Mouse (Mus musculus) midbrain, embryonic 16.5 days (tissue): ENCODE data around the gene Cacna2d3. TPM values are rescaled to one million over a fixed set of nuclear protein-coding genes. Genes with fewer than 3 reads are reported as not detected.

Source experiments
- ATAC-seq: fragments of 200-750 bp; cut with Nextera tagmentation; 2 replicates; pipeline ENCODE4 v1.8.0; 2017; ENCODE audit warnings: moderate TSS enrichment
- H3K27ac ChIP-seq: fragments of 300-500 bp; sonication (generic); 2 replicates; pipeline ENCODE4 v1.5.1; 2014; ENCODE audit warnings: mild to moderate bottlenecking, low read length, mixed read lengths
- H3K27me3 ChIP-seq: fragments of 300-500 bp; sonication (generic); 2 replicates; pipeline ENCODE4 v1.6.1; 2014; ENCODE audit warnings: low read depth, low read length, mixed read lengths; ENCODE audit not compliant: control insufficient read depth, insufficient read depth
- H3K36me3 ChIP-seq: fragments of 300-500 bp; sonication (generic); 2 replicates; pipeline ENCODE4 v1.6.1; 2014; ENCODE audit warnings: mild to moderate bottlenecking, low read length, moderate library complexity, mixed read lengths; ENCODE audit not compliant: control insufficient read depth, insufficient read depth
- H3K4me1 ChIP-seq: fragments of 300-500 bp; sonication (generic); 2 replicates; pipeline ENCODE4 v1.6.1; 2014; ENCODE audit warnings: mild to moderate bottlenecking, low read length, mixed read lengths; ENCODE audit not compliant: control insufficient read depth, insufficient read depth
- H3K4me2 ChIP-seq: fragments of 300-500 bp; sonication (generic); 2 replicates; pipeline ENCODE4 v1.6.1; 2014; ENCODE audit warnings: mild to moderate bottlenecking, low read length, mixed read lengths
- H3K4me3 ChIP-seq: fragments of 300-500 bp; sonication (generic); 2 replicates; pipeline ENCODE4 v1.5.1; 2014; ENCODE audit warnings: low read depth, mild to moderate bottlenecking, low read length, moderate library complexity, mixed read lengths
- H3K9ac ChIP-seq: fragments of 300-500 bp; sonication (generic); 2 replicates; pipeline ENCODE4 v1.6.1; 2014; ENCODE audit warnings: low read depth, low read length, mixed read lengths
- H3K9me3 ChIP-seq: fragments of 300-500 bp; sonication (generic); replicated peaks from 2 replicates; pipeline ENCODE4 v1.6.1; 2014; ENCODE audit warnings: mild to moderate bottlenecking, low read length, mixed read lengths; ENCODE audit not compliant: control insufficient read depth, poor library complexity, severe bottlenecking
- WGBS: fragments of 180-500 bp; shearing (Covaris S2); extraction: QIAGEN DNeasy Blood & Tissue Kit; methylation state at CpG from one replicate; pipeline ENCODE4 v1.1.7; 2014; 5-methylcytosine and 5-hydroxymethylcytosine counted together
- polyA plus RNA-seq: library from polyadenylated mRNA; unstranded; fragments of >200 nt; fragmentation: Nextera tagmentation; extraction: Ambion mirVana; gene quantifications from 2 replicates; pipeline ENCODE4 v1.2.1, GENCODE M21; 2015

Gene Cacna2d3
- polyA plus RNA-seq, 1 experiment from 2014 or later: 31.0 TPM

DNA sequence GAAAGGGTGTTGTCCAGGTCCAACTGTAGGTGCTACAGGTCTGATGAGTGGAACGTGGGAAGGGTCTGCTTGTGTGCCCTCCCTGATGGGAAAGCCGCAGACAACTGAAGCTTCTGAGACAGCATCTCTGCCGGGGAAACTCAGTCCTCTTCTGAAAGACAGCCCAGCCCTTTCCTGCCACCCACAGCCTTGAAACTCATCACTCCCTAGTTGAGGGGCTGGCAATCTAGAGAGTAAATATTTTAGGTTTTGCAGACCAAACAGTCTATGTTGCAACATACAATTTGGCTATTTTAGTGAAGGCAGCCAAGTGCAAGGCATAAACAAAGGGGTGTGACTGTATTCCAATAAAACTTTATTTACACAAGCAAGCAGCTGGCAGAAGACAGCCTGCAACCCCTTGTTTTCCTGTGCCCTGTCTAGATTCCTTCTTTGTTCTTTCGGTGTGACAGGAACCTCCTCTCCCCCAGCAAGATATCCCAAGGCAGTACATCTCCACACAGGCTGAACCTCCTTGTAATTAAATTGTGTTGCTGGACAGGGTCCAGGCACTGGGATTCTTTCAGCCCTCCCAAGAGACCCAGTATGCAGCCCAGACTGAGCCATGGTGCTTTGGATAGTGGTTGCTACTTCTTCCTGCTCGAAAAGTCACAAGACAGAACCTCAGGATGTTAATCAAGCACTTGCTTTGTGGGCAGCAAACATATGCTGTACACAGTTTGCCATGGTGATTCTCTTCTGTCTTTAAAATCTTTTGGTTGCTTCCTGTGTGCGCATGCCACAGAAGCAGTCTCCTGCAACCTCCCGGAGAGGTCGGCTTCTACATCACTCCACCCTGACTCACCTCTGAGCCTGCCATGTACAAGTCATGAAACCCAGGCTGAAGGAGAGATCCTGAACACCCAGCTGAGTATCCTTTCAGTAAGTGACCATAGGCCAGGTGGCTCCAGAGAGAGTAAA is 317.5 kb downstream of the Cacna2d3 start:
- ATAC-seq: no peak
- no peak overlapping the region for H3K9ac ChIP-seq
- 73% methylated on average over 8 of the region's 8 CpGs for WGBS
- no peaks in the 10 kb centered on the region for H3K27me3 ChIP-seq
- H3K27ac ChIP-seq: no peak overlapping the region
- no peak overlapping the region for H3K4me3 ChIP-seq
- H3K9me3 ChIP-seq: no peaks in the 10 kb centered on the region
- H3K4me1 ChIP-seq: peaks cover 6% of the 10 kb centered on the region; the same call in 1 of the 2 replicates
- no peak overlapping the region for H3K4me2 ChIP-seq
- H3K36me3 ChIP-seq: no peaks in the 10 kb centered on the region

DNA sequence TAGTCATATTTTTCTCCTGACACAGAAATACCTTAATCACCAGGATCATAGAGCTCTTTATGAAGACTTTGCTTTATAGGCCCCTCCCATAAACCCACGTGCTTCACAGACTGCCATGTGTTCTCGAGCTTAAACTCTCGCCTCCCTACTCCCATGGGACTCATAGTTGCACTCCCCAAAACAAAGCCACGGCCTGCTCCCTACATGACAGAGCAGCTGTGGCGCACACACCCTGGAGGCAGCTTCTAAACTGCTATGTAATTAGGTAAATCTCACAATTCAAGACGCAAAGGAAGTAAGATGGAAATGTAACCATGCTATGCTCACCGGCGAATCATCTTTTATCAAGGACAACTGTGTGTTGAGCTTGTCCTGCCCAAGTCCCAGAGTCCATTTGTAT is 319.2 kb downstream of the Cacna2d3 start:
- 40% methylated on average over 8 of the region's 8 CpGs for WGBS
- Histone ChIP-seq H3K4me2 (no peak overlapping the region), H3K4me3 (no peak overlapping the region), H3K9me3 (no peaks in the 10 kb centered on the region), H3K36me3 (no peaks in the 10 kb centered on the region), H3K9ac (no peak overlapping the region), H3K27me3 (no peaks in the 10 kb centered on the region), H3K4me1 (peaks cover 6% of the 10 kb centered on the region; the same call in 1 of the 2 replicates), H3K27ac (no peak overlapping the region)
- no peak for ATAC-seq

DNA sequence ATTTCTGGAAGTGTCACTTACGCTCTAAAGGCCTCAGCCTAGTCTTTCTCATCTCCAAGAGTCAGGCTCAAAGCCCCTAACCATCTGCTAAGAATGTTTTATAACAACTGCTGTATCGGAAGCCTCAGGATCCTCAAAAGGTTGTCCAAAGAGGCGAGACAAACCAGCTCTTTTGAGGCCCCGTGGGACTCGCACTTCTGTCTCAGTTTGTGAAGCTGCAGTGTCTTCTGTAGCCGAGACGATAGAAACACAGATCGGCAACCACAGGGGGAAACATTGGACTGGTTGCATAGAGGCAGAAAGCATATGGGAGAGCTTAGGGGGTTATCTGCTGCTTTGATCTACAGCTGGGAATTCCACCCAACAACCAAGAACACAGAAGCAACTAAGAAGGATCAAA is 327.9 kb downstream of the Cacna2d3 start:
- 77% methylated on average over 8 of the region's 8 CpGs for WGBS

GRCm38 (mm10) chr14:29392851-29393250 is 328.8 kb downstream of the Cacna2d3 start:
- ATAC-seq: no peak
- no peak overlapping the region for H3K27ac ChIP-seq
- H3K4me1 ChIP-seq: no peaks in the 10 kb centered on the region
- H3K36me3 ChIP-seq: no peaks in the 10 kb centered on the region
- H3K9me3 ChIP-seq: no peaks in the 10 kb centered on the region
- H3K9ac ChIP-seq: no peak overlapping the region
- no peak overlapping the region for H3K4me3 ChIP-seq
- H3K27me3 ChIP-seq: no peaks in the 10 kb centered on the region
- WGBS: 93% methylated on average over 3 of the region's 3 CpGs
- no peak overlapping the region for H3K4me2 ChIP-seq

More for the DNA sequence above, 327.9 kb downstream of the Cacna2d3 start:
- no peaks in the 10 kb centered on the region for H3K9me3 ChIP-seq
- no peak for ATAC-seq
- H3K9ac ChIP-seq: no peak overlapping the region
- no peak overlapping the region for H3K4me2 ChIP-seq
- no peak overlapping the region for H3K27ac ChIP-seq
- no peak overlapping the region for H3K4me3 ChIP-seq
- H3K4me1 ChIP-seq: no peaks in the 10 kb centered on the region
- no peaks in the 10 kb centered on the region for H3K27me3 ChIP-seq
- H3K36me3 ChIP-seq: no peaks in the 10 kb centered on the region

DNA sequence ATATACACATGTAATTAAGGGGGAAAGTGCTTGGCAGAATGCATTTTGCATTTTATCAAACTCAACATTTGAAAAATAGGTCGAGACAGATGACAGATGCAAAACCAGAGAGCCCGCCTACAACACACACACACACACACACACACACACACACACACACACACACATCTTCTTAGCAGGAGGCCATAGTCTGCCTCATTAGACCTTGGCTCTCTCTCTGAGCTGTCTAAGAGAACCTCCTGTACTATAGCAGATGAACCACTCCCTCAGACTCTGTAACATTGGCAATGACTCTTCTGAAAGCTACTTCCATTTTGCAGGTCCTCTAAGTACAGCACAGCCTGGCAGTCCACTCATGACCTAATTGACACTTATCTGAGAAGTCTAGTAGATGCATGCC is 330.2 kb downstream of the Cacna2d3 start:
- H3K27me3 ChIP-seq: no peaks in the 10 kb centered on the region
- no peak for ATAC-seq
- no peak overlapping the region for H3K9ac ChIP-seq
- no peaks in the 10 kb centered on the region for H3K9me3 ChIP-seq
- 89% methylated on average over 2 of the region's 2 CpGs for WGBS
- H3K4me3 ChIP-seq: no peak overlapping the region
- no peak overlapping the region for H3K27ac ChIP-seq
- no peaks in the 10 kb centered on the region for H3K4me1 ChIP-seq
- H3K4me2 ChIP-seq: no peak overlapping the region
- H3K36me3 ChIP-seq: no peaks in the 10 kb centered on the region

DNA sequence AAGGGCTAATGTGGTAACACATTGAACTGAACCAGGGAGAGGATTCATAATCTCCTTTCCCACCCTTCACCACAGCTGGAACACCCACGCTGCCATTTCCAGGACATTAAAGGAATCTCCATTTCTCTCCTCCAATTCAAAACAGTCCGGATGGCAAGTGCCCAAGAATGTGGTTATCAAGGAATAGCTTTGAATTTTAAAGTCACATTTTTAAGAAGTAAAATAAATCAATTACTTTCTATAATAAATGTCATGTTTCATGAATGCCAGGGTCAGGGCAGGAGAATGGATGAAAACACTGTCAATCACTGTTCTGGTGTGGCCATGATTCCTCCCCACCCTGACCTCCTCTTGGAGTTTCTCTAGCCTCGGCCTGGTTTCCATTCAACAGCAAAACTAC is 333.9 kb downstream of the Cacna2d3 start:
- Histone ChIP-seq H3K36me3 (no peaks in the 10 kb centered on the region), H3K9ac (no peak overlapping the region), H3K27ac (no peak overlapping the region), H3K4me3 (no peak overlapping the region), H3K9me3 (no peaks in the 10 kb centered on the region), H3K4me2 (no peak overlapping the region), H3K27me3 (no peaks in the 10 kb centered on the region), H3K4me1 (no peaks in the 10 kb centered on the region)
- WGBS: 90% methylated on average over 3 of the region's 3 CpGs
- ATAC-seq: no peak

DNA sequence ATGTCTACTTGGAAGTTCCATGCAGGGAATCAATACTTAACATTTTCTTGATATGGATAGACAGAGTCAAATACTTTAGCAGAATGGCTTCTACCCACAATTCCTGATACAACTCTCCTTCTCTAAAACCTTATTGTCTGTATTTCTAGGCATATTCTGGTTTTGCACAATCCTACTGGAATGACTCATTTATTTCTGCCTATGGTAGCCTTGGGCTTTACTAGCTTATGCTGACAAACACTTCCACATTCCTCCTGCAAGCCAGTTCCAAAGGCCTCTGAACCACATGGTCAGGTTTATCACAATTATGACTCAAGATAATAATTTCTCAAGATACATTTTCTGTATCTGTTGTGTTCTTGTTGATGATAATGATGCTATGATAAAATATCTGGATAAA is 336.2 kb downstream of the Cacna2d3 start:
- Histone ChIP-seq H3K4me1 (no peaks in the 10 kb centered on the region), H3K9ac (no peak overlapping the region), H3K4me3 (no peak overlapping the region), H3K27me3 (no peaks in the 10 kb centered on the region), H3K9me3 (no peaks in the 10 kb centered on the region), H3K27ac (no peak overlapping the region), H3K4me2 (no peak overlapping the region), H3K36me3 (no peaks in the 10 kb centered on the region)
- no peak for ATAC-seq

DNA sequence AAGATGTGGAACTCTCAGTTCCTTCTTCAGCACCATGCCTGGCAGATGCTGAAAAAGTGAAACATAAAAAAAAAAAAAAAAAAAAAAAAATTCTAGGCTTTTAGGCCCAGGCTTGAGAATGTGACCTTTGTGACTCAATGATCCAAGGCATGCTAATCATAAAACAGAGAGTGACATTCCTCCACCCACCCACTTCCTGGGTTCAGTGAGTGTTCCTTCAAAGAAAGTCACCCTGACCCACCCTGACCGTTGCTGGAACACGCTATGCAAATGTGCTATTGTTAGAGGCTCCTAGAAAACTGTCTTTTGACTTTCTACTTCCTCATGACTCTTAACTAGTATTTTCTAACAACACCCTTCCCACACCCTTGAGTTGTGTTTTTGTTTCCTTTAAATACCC is 338.9 kb downstream of the Cacna2d3 start:
- Histone ChIP-seq H3K36me3 (no peaks in the 10 kb centered on the region), H3K4me1 (no peaks in the 10 kb centered on the region), H3K27ac (no peak overlapping the region), H3K9me3 (no peaks in the 10 kb centered on the region), H3K27me3 (no peaks in the 10 kb centered on the region), H3K9ac (no peak overlapping the region), H3K4me3 (no peak overlapping the region), H3K4me2 (no peak overlapping the region)
- no peak for ATAC-seq
- 93% methylated on average over 2 of the region's 2 CpGs for whole genome bisulfite sequencing

- H3K9me3 ChIP-seq: no peaks in the 10 kb centered on the region
- WGBS: 91% methylated on average over 5 of the region's 5 CpGs
- no peak overlapping the region for H3K4me3 ChIP-seq
- H3K27me3 ChIP-seq: no peaks in the 10 kb centered on the region
- H3K36me3 ChIP-seq: no peaks in the 10 kb centered on the region
- ATAC-seq: no peak
- no peak overlapping the region for H3K27ac ChIP-seq
- no peak overlapping the region for H3K4me2 ChIP-seq
- no peak overlapping the region for H3K9ac ChIP-seq
- no peaks in the 10 kb centered on the region for H3K4me1 ChIP-seq
These were observed 354.8 kb downstream of the Cacna2d3 start for GRCm38 (mm10) chr14:29366911-29367310.
